Mouse (Mus musculus): ENCODE measurements at regions not wholly inside any gene's neighbourhood (a gene's known extent, or its start where the extent isn't known, plus 50 kb on each side); places are given as distances from the start of the nearest gene placed in this dataset.

GRCm38 (mm10) chr10:20891426-20891825 is 60.9 kb upstream of the Ahi1 start:
- no peaks in the 10 kb centered on the region for H3K9me3 ChIP-seq
- H3K27me3 ChIP-seq (ENCODE audit: insufficient read depth, poor library complexity, severe bottlenecking) = no peaks in the 10 kb centered on the region
- no peak overlapping the region for H3K27ac ChIP-seq
- no peak overlapping the region for H3K4me3 ChIP-seq
- 80% methylated on average over 6 of the region's 6 CpGs for WGBS
- no peaks in the 10 kb centered on the region for H3K4me1 ChIP-seq (replicated peaks)
- DNase-seq (ENCODE audit: low spot score) = no peak
- H3K36me3 ChIP-seq = no peaks in the 10 kb centered on the region

DNA sequence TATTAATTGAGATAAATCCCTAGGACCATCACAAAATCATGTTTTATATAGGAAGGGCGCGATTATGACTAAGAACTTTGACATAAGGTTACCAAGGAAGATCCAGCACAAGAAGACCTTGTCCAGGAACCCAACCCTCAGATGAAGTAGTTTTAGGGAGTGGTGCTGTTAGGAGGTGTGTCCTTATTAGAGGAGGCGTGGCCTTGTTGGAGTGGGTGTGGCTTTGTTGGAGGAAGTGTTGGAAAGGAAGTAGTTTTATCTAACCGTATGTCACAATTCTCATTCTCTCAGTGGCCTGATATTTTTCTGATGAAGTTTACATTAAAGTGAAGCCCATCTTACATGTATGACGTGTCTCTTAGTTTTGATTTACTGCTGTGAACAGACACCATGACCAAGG is 68.7 kb upstream of the Ahi1 start:
- H3K27me3 ChIP-seq (ENCODE audit: insufficient read depth, poor library complexity, severe bottlenecking) = no peaks in the 10 kb centered on the region
- WGBS = 92% methylated on average over 5 of the region's 5 CpGs
- H3K9me3 ChIP-seq = no peaks in the 10 kb centered on the region
- DNase-seq (ENCODE audit: low spot score) = no peak
- H3K27ac ChIP-seq = no peak overlapping the region
- no peak overlapping the region for H3K4me3 ChIP-seq
- no peaks in the 10 kb centered on the region for H3K36me3 ChIP-seq
- H3K4me1 ChIP-seq (replicated peaks) = no peaks in the 10 kb centered on the region

DNA sequence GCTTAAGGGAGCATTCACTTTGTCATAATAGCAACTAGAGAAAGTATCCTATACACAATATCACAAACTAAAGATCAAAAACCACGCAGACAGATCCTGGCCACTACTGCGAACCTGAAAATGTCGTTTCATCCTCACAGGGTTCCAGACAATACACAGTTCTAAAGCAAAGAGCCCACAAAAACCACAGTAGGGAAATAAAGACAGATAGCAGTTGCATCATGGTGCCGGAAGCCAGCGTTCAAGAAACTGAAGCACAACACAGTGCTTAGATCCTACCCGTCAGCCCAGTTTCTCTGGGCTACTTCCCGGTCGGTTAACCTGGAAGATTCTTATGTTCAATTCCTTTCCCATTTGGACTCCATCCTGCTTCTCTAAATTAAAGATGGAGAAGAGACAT is 69.7 kb upstream of the Ahi1 start:
- no peak for DNase-seq (ENCODE audit: low spot score)
- WGBS = 91% methylated on average over 8 of the region's 8 CpGs
- Histone ChIP-seq H3K36me3 (no peaks in the 10 kb centered on the region), H3K27ac (no peak overlapping the region), H3K9me3 (no peaks in the 10 kb centered on the region), H3K27me3 (ENCODE audit: insufficient read depth, poor library complexity, severe bottlenecking) (no peaks in the 10 kb centered on the region), H3K4me1 (replicated peaks) (no peaks in the 10 kb centered on the region), H3K4me3 (no peak overlapping the region)

GRCm38 (mm10) chr10:20880251-20880650 is 72.1 kb upstream of the Ahi1 start:
- Histone ChIP-seq H3K27ac (no peak overlapping the region), H3K9me3 (no peaks in the 10 kb centered on the region), H3K4me1 (replicated peaks) (no peaks in the 10 kb centered on the region), H3K27me3 (ENCODE audit: insufficient read depth, poor library complexity, severe bottlenecking) (no peaks in the 10 kb centered on the region), H3K36me3 (no peaks in the 10 kb centered on the region), H3K4me3 (no peak overlapping the region)
- WGBS = 93% methylated on average over 4 of the region's 4 CpGs
- DNase-seq (ENCODE audit: low spot score) = no peak

DNA sequence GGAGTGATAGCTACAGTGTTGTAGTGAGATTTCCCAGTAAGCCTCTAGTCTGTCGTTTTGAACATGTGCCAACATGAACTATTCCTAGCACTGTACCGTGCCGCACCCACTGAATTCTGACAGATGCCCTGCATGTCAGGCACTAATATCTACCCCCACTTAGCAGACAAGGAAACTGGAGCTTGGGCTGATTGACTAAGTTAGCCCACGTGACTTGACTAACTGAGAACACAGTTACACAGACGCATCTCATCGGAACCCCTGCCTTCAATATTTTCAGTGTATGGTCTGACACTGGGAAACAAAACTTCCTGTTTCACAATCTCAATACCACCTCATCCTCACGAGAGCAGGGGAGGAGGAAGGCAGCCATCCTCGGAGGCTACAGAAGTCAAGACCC is 72.9 kb upstream of the Ahi1 start:
- Histone ChIP-seq H3K4me3 (no peak overlapping the region), H3K36me3 (no peaks in the 10 kb centered on the region), H3K9me3 (no peaks in the 10 kb centered on the region), H3K4me1 (replicated peaks) (no peaks in the 10 kb centered on the region), H3K27ac (no peak overlapping the region), H3K27me3 (ENCODE audit: insufficient read depth, poor library complexity, severe bottlenecking) (no peaks in the 10 kb centered on the region)
- no peak for DNase-seq (ENCODE audit: low spot score)
- WGBS = 88% methylated on average over 8 of the region's 8 CpGs

GRCm38 (mm10) chr10:20867076-20867475 is 85.3 kb upstream of the Ahi1 start:
- no peak overlapping the region for H3K4me3 ChIP-seq
- 88% methylated on average over 12 of the region's 12 CpGs for WGBS
- no peaks in the 10 kb centered on the region for H3K27me3 ChIP-seq (ENCODE audit: insufficient read depth, poor library complexity, severe bottlenecking)
- H3K27ac ChIP-seq = no peak overlapping the region
- DNase-seq (ENCODE audit: low spot score) = no peak
- H3K9me3 ChIP-seq = no peaks in the 10 kb centered on the region
- no peaks in the 10 kb centered on the region for H3K4me1 ChIP-seq (replicated peaks)
- H3K36me3 ChIP-seq = no peaks in the 10 kb centered on the region

DNA sequence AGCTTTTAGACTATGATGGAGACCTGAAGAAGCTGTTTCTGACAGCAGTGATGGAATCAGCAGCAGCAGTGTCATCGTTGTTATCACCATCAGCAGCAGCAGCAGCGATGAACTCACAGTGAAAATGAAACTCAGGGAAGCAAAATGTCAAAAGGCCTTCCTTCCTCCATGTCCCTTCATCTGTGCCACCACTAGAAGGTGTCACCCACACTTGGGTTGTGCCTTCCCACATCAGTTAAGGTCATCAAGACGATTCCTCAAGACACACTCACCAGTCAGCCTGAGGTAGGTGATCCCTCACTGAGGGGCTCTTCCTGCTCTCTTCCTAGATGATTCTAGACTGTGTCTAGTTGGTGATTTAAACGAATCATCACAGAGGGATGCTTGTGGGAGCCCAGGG is 87.3 kb upstream of the Ahi1 start:
- no peaks in the 10 kb centered on the region for H3K4me1 ChIP-seq (replicated peaks)
- H3K4me3 ChIP-seq = no peak overlapping the region
- no peak overlapping the region for H3K27ac ChIP-seq
- H3K9me3 ChIP-seq = no peaks in the 10 kb centered on the region
- no peaks in the 10 kb centered on the region for H3K36me3 ChIP-seq
- no peaks in the 10 kb centered on the region for H3K27me3 ChIP-seq (ENCODE audit: insufficient read depth, poor library complexity, severe bottlenecking)
- DNase-seq (ENCODE audit: low spot score) = no peak
- 89% methylated on average over 4 of the region's 4 CpGs for WGBS

DNA sequence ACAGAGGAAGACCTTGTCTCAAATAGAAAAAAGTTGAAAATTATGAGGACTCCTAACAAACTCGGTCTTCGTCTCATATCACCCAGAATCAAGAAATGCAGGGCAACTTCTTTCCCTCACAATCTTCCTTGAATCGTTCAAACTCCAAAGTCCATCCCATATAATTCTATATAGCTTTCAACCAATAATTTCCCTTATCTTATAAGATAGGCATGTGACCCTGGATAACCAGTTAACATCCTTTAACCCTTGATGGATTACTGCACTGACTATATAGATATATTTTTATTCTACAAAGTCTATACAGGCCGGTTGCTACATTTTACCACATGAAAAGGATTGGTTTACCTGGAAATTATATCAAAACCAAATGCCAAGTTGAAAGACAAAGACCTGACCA is 94.9 kb upstream of the Ahi1 start:
- no peak overlapping the region for H3K27ac ChIP-seq
- H3K36me3 ChIP-seq = no peaks in the 10 kb centered on the region
- DNase-seq (ENCODE audit: low spot score) = no peak
- 97% methylated on average over 4 of the region's 4 CpGs for WGBS
- H3K4me1 ChIP-seq (replicated peaks) = peaks cover 6% of the 10 kb centered on the region
- H3K9me3 ChIP-seq = no peaks in the 10 kb centered on the region
- H3K27me3 ChIP-seq (ENCODE audit: insufficient read depth, poor library complexity, severe bottlenecking) = no peaks in the 10 kb centered on the region
- no peak overlapping the region for H3K4me3 ChIP-seq

- WGBS = 39% methylated on average over 14 of the region's 14 CpGs
- Histone ChIP-seq H3K36me3 (no peaks in the 10 kb centered on the region), H3K4me1 (replicated peaks) (peaks cover 6% of the 10 kb centered on the region), H3K4me3 (no peak overlapping the region), H3K9me3 (no peaks in the 10 kb centered on the region), H3K27me3 (ENCODE audit: insufficient read depth, poor library complexity, severe bottlenecking) (no peaks in the 10 kb centered on the region), H3K27ac (no peak overlapping the region)
- peak; percentile 30 for DNase-seq (ENCODE audit: low spot score)
Measured at GRCm38 (mm10) chr10:20854621-20855363, 97.6 kb upstream of the Ahi1 start.

GRCm38 (mm10) chr10:20847287-20847686 is 105.1 kb upstream of the Ahi1 start:
- 87% methylated on average over 8 of the region's 8 CpGs for WGBS
- H3K27ac ChIP-seq = no peak overlapping the region
- no peaks in the 10 kb centered on the region for H3K27me3 ChIP-seq (ENCODE audit: insufficient read depth, poor library complexity, severe bottlenecking)
- no peaks in the 10 kb centered on the region for H3K9me3 ChIP-seq
- H3K4me1 ChIP-seq (replicated peaks) = no peaks in the 10 kb centered on the region
- H3K36me3 ChIP-seq = no peaks in the 10 kb centered on the region
- DNase-seq (ENCODE audit: low spot score) = no peak
- H3K4me3 ChIP-seq = no peak overlapping the region

- Histone ChIP-seq H3K27ac (no peak overlapping the region), H3K4me3 (no peak overlapping the region), H3K4me1 (replicated peaks) (no peaks in the 10 kb centered on the region; the same call in 1 of the 2 replicates), H3K27me3 (ENCODE audit: insufficient read depth, poor library complexity, severe bottlenecking) (no peaks in the 10 kb centered on the region), H3K9me3 (no peaks in the 10 kb centered on the region), H3K36me3 (no peaks in the 10 kb centered on the region)
- DNase-seq (ENCODE audit: low spot score) = no peak
- WGBS = 83% methylated on average over 3 of the region's 3 CpGs
Measured at GRCm38 (mm10) chr10:20843277-20843676, 109.1 kb upstream of the Ahi1 start.

- Histone ChIP-seq H3K4me3 (no peak overlapping the region), H3K36me3 (no peaks in the 10 kb centered on the region), H3K27ac (no peak overlapping the region), H3K4me1 (replicated peaks) (no peaks in the 10 kb centered on the region; the same call in 1 of the 2 replicates), H3K27me3 (ENCODE audit: insufficient read depth, poor library complexity, severe bottlenecking) (no peaks in the 10 kb centered on the region), H3K9me3 (no peaks in the 10 kb centered on the region)
- DNase-seq (ENCODE audit: low spot score) = no peak
- 84% methylated on average over 1 of the region's 1 CpGs for WGBS
Measured at GRCm38 (mm10) chr10:20842131-20842530, 110.2 kb upstream of the Ahi1 start.

- 50% methylated on average over 3 of the region's 3 CpGs for WGBS
- Histone ChIP-seq H3K4me3 (no peak overlapping the region), H3K9me3 (no peaks in the 10 kb centered on the region), H3K36me3 (no peaks in the 10 kb centered on the region), H3K27ac (no peak overlapping the region), H3K4me1 (replicated peaks) (no peaks in the 10 kb centered on the region; the same call in 1 of the 2 replicates), H3K27me3 (ENCODE audit: insufficient read depth, poor library complexity, severe bottlenecking) (no peaks in the 10 kb centered on the region)
- no peak for DNase-seq (ENCODE audit: low spot score)
Measured at GRCm38 (mm10) chr10:20841430-20842040, 110.8 kb upstream of the Ahi1 start.
